11 mouse cellular contexts compared by ENCODE assay signal in genomic region chr19:9083010-9083355, GRCm38 (mm10). TPM values are rescaled to one million over a fixed set of nuclear protein-coding genes. Genes with fewer than 3 reads are reported as not detected.
A peak's percentile ranks its signal among the peaks of the same experiment; 100 is the strongest.
DNase-seq lines count a peak whose midpoint lies in the region; ATAC-seq and TF ChIP-seq lines count a peak whose summit lies in the region.
"Had no signal": no experiment of that assay in that cellular context is flagged by ENCODE, and none has a peak within 500 bp of the region (broad histone marks: within the 10 kb centered on the region; RNA-seq: fewer than 3 reads in every experiment).

No protein-coding gene starts in this region.

- no peaks in the 10 kb centered on the region for H3K79me2 ChIP-seq in MEL (ENCODE audit: control insufficient read depth, insufficient read depth, low read length, poor library complexity)

- WGBS in heart, embryonic 15.5 days, result 86% methylated on average over 2 of the region's 2 CpGs
- 85% methylated on average over 2 of the region's 2 CpGs for WGBS in hindbrain, embryonic 11.5 days
- 80% methylated on average over 2 of the region's 2 CpGs for WGBS in midbrain, embryonic 13.5 days

- no peak overlapping the region for H3K27ac ChIP-seq in heart, embryonic 15.5 days
- no peak overlapping the region for H3K27ac ChIP-seq in MEL (ENCODE audit: control insufficient read depth, low read depth, low read length)
- H3K27ac ChIP-seq in hindbrain, embryonic 11.5 days (ENCODE audit: low read depth, low read length), result no peak overlapping the region
- no peak overlapping the region for H3K27ac ChIP-seq in midbrain, embryonic 13.5 days

- DNase-seq in heart, adult 18-20 months, result no peak
- DNase-seq in MEL (ENCODE audit: low read depth, low spot score), result no peak
- no peak for DNase-seq in hindbrain, embryonic 11.5 days (ENCODE audit: low spot score)
- no peak for DNase-seq in frontal cortex, postnatal 14 days (ENCODE audit: low spot score in 2 of 2)
- DNase-seq in layer of hippocampus, adult 9-11 months, result no peak
- DNase-seq in layer of hippocampus, adult 9-10 months (ENCODE audit: low spot score), result no peak

- TF ChIP-seq EP300 in MEL (IDR thresholded peaks at IDR 0.05; ENCODE audit: low read depth in 1 of 2, low read length in 2 of 2), result no peak

- no peak for TF ChIP-seq CTCF in MEL (IDR thresholded peaks at IDR 0.05 in 2 of 3, conservative IDR thresholded peaks at IDR 0.05 in 1 of 3; ENCODE audit: control insufficient read depth in 1 of 3, insufficient read depth in 1 of 3, low read depth in 2 of 3, low read length in 3 of 3, poor library complexity in 1 of 3, severe bottlenecking in 1 of 3)

- no peaks in the 10 kb centered on the region for H3K27me3 ChIP-seq in heart, embryonic 15.5 days
- no peaks in the 10 kb centered on the region for H3K27me3 ChIP-seq in MEL (ENCODE audit: control insufficient read depth in 1 of 2, insufficient read depth in 2 of 2, low read length in 2 of 2)
- no peaks in the 10 kb centered on the region for H3K27me3 ChIP-seq in hindbrain, embryonic 11.5 days (ENCODE audit: control insufficient read depth, insufficient read depth, low read length)
- H3K27me3 ChIP-seq in midbrain, embryonic 13.5 days, result no peaks in the 10 kb centered on the region

- H3K4me3 ChIP-seq in heart, embryonic 15.5 days, result no peak overlapping the region
- H3K4me3 ChIP-seq in MEL (ENCODE audit: control insufficient read depth in 1 of 2, insufficient read depth in 1 of 2, low read depth in 2 of 2, low read length in 2 of 2), result peak overlapping the region; percentile 56 to 57
- H3K4me3 ChIP-seq in hindbrain, embryonic 11.5 days (ENCODE audit: low read depth, low read length), result no peak overlapping the region
- no peak overlapping the region for H3K4me3 ChIP-seq in midbrain, embryonic 13.5 days (replicated peaks)
- H3K4me3 ChIP-seq: erythroblast, embryonic 14.5 days had no signal

- ATAC-seq in heart, embryonic 15.5 days (replicated peaks; ENCODE audit: insufficient number of reproducible peaks, insufficient read depth, low FRiP score, low read depth), result no peak
- ATAC-seq in hindbrain, embryonic 11.5 days (ENCODE audit: low FRiP score), result no peak; the same call in none of the 2 replicates
- no peak for ATAC-seq in midbrain, embryonic 13.5 days

- no peaks in the 10 kb centered on the region for H3K9me3 ChIP-seq in heart, embryonic 15.5 days (replicated peaks)
- H3K9me3 ChIP-seq in MEL (replicated peaks; ENCODE audit: insufficient read depth, low read length), result no peaks in the 10 kb centered on the region
- H3K9me3 ChIP-seq in hindbrain, embryonic 11.5 days (ENCODE audit: control insufficient read depth, low read length), result no peaks in the 10 kb centered on the region
- no peaks in the 10 kb centered on the region for H3K9me3 ChIP-seq in midbrain, embryonic 13.5 days

- peaks cover 22% of the 10 kb centered on the region for H3K4me1 ChIP-seq in heart, embryonic 15.5 days (replicated peaks)
- peaks cover 2 to 12% of the 10 kb centered on the region in 2 experiments; a peak in 2 of 4 replicates for H3K4me1 ChIP-seq in MEL (ENCODE audit: control insufficient read depth in 1 of 2, insufficient read depth in 2 of 2, low read length in 2 of 2)
- H3K4me1 ChIP-seq in hindbrain, embryonic 11.5 days (replicated peaks; ENCODE audit: control insufficient read depth, insufficient read depth, low read length), result no peaks in the 10 kb centered on the region
- peaks cover 10% of the 10 kb centered on the region; the same call in 1 of the 2 replicates for H3K4me1 ChIP-seq in midbrain, embryonic 13.5 days (replicated peaks)

- H3K9ac ChIP-seq in heart, embryonic 15.5 days, result no peak overlapping the region
- peak overlapping the region; percentile 58 for H3K9ac ChIP-seq in MEL (ENCODE audit: control insufficient read depth, low read depth, low read length, poor library complexity, severe bottlenecking)
- H3K9ac ChIP-seq in hindbrain, embryonic 11.5 days (ENCODE audit: low read depth, low read length), result peak overlapping the region; percentile 21; the same call in 1 of the 2 replicates
- no peak overlapping the region; the same call in 1 of the 2 replicates for H3K9ac ChIP-seq in midbrain, embryonic 13.5 days (replicated peaks)

- TF ChIP-seq POLR2A in MEL (IDR thresholded peaks at IDR 0.05; ENCODE audit: control insufficient read depth in 1 of 2, insufficient read depth in 1 of 2, low read depth in 1 of 2, low read length in 2 of 2, poor library complexity in 1 of 2), result no peak

- TF ChIP-seq RAD21 in MEL (IDR thresholded peaks at IDR 0.05; ENCODE audit: low read depth, low read length), result no peak

- no peaks in the 10 kb centered on the region for H3K36me3 ChIP-seq in heart, embryonic 15.5 days
- peaks cover 0 to 9% of the 10 kb centered on the region in 2 experiments; a peak in 2 of 4 replicates for H3K36me3 ChIP-seq in MEL (ENCODE audit: control insufficient read depth in 1 of 2, insufficient read depth in 2 of 2, low read length in 2 of 2)
- no peaks in the 10 kb centered on the region for H3K36me3 ChIP-seq in hindbrain, embryonic 11.5 days (ENCODE audit: control insufficient read depth, insufficient read depth, low read length)
- H3K36me3 ChIP-seq in midbrain, embryonic 13.5 days, result no peaks in the 10 kb centered on the region

- H3K4me2 ChIP-seq in heart, embryonic 15.5 days, result peak overlapping the region; percentile 51
- H3K4me2 ChIP-seq in hindbrain, embryonic 11.5 days (replicated peaks; ENCODE audit: low read depth, low read length), result no peak overlapping the region
- H3K4me2 ChIP-seq in midbrain, embryonic 13.5 days (replicated peaks), result peak overlapping the region; percentile 33; the same call in 1 of the 2 replicates

TF ChIP-seq in MEL, 35 proteins besides CTCF, POLR2A, EP300 and RAD21:
- TF ChIP-seq TCF12 (IDR thresholded peaks at IDR 0.05; ENCODE audit: low read depth, low read length), result no peak
- TF ChIP-seq RCOR1 (IDR thresholded peaks at IDR 0.05; ENCODE audit: low read depth, low read length), result no peak
- TF ChIP-seq MAX (IDR thresholded peaks at IDR 0.05; ENCODE audit: low read length), result no peak
- no peak for TF ChIP-seq ETS1 (IDR thresholded peaks at IDR 0.05; ENCODE audit: low read depth, low read length)
- no peak for TF ChIP-seq CHD1 (IDR thresholded peaks at IDR 0.05; ENCODE audit: low read depth, low read length)
- no peak for TF ChIP-seq GATA1 (IDR thresholded peaks at IDR 0.05; ENCODE audit: low read depth, low read length)

RNA-seq across cellular contexts. Expression of gene Scgb1a1, which starts 4.8 kb away (rescaled TPM):
- 0.30 and 0.44 TPM in 2 replicates for polyA plus RNA-seq in heart, embryonic 15.5 days (2015; fragmentation: Nextera tagmentation; extraction: Ambion mirVana)
- total RNA-seq in heart, adult 18-20 months (2021), result 10 to 100 TPM in 1 of 2 experiments, not detected in 1; 80.4 TPM
- total RNA-seq in MEL (2012; rRNA removed), result not detected in 2 replicates
- polyA plus RNA-seq in MEL (2012; ENCODE audit: insufficient read depth in 1 of 2, insufficient read length in 2 of 2, low read depth in 1 of 2, low replicate concordance in 2 of 2, missing spikeins in 1 of 2), result not detected
- not detected in 2 replicates for polyA plus RNA-seq in hindbrain, embryonic 11.5 days (2014; fragmentation: Nextera tagmentation; extraction: Ambion mirVana)
- not detected in 2 replicates for polyA plus RNA-seq in midbrain, embryonic 13.5 days (2015; fragmentation: Nextera tagmentation; extraction: Ambion mirVana)
- total RNA-seq: ES-E14; neutrophil, adult 5-6 weeks had no signal
- polyA plus RNA-seq: erythroblast, embryonic 14.5 days had no signal

RNA-seq across cellular contexts. Expression of gene Asrgl1, which starts 52.5 kb away (rescaled TPM):
- polyA plus RNA-seq in heart, embryonic 15.5 days (2015; fragmentation: Nextera tagmentation; extraction: Ambion mirVana), result 15.4 and 16.1 TPM in 2 replicates
- 10 to 100 TPM; 33.8 to 36.0 TPM for total RNA-seq in heart, adult 18-20 months (2021)
- total RNA-seq in MEL (2012; rRNA removed), result 24.5 and 33.0 TPM in 2 replicates
- polyA plus RNA-seq in MEL (2012; ENCODE audit: insufficient read depth in 1 of 2, insufficient read length in 2 of 2, low read depth in 1 of 2, low replicate concordance in 2 of 2, missing spikeins in 1 of 2), result 10 to 100 TPM in 1 of 2 experiments, not detected in 1; 63.9 TPM
- 14.9 and 15.6 TPM in 2 replicates for polyA plus RNA-seq in hindbrain, embryonic 11.5 days (2014; fragmentation: Nextera tagmentation; extraction: Ambion mirVana)
- polyA plus RNA-seq in midbrain, embryonic 13.5 days (2015; fragmentation: Nextera tagmentation; extraction: Ambion mirVana), result 13.6 and 17.2 TPM in 2 replicates

Comparison
In these comparisons a context has a peak if more than half of its experiments do, and no peak if none do; other contexts are left out.
1. H3K4me3 ChIP-seq: peak in MEL (2 of 2); none in heart, embryonic 15.5 days (single experiment), hindbrain, embryonic 11.5 days (single experiment) and midbrain, embryonic 13.5 days (single experiment).
2. H3K9ac ChIP-seq: peak in MEL (single experiment) and hindbrain, embryonic 11.5 days (single experiment); none in heart, embryonic 15.5 days (single experiment) and midbrain, embryonic 13.5 days (single experiment).